Mouse (Mus musculus): ENCODE measurements around the gene Slc22a2. TPM values are rescaled to one million over a fixed set of nuclear protein-coding genes. Genes with fewer than 3 reads are reported as not detected.

Gene Slc22a2
- under 1 TPM in 1 of 2 experiments, not detected in 1; 0.41 TPM for total RNA-seq (2023)

GRCm38 (mm10) chr17:12583991-12584390, at the start of gene Slc22a2:
Gene Slc22a2, plus strand, starts transcription at chr17:12584132.

GRCm38 (mm10) chr17:12675646-12676045, 91.7 kb downstream of the Slc22a2 start, which contains the start of gene Slc22a1:
Gene Slc22a1, minus strand, starts transcription at chr17:12675829.

Other genes starting within 250 kb of the Slc22a2 start
- gene Plg, start 205.5 kb upstream of the Slc22a2 start, total RNA-seq (2023) = not detected
- gene Slc22a3, start 76.4 kb upstream of the Slc22a2 start, total RNA-seq (2023) = 1 to 10 TPM; 1.0 to 1.9 TPM
- under 1 TPM in 1 of 2 experiments, not detected in 1; 0.73 TPM for gene Slc22a1, start 91.7 kb downstream of the Slc22a2 start, total RNA-seq (2023)
- gene Igf2r, start 185.5 kb downstream of the Slc22a2 start, total RNA-seq (2023) = 10 to 100 TPM; 42.3 to 46.0 TPM